Mouse (Mus musculus) midbrain, embryonic 16.5 days (tissue): ENCODE measurements around the gene Ralgapb. TPM values are rescaled to one million over a fixed set of nuclear protein-coding genes. Genes with fewer than 3 reads are reported as not detected.
"Not testable (repeated sequence)": the region's sequence is repeated elsewhere in the genome, so short reads cannot be mapped to it uniquely, and the experiment has no call there.

Source experiments
- ATAC-seq: fragments of 200-750 bp; cut with Nextera tagmentation; 2 replicates; pipeline ENCODE4 v1.8.0; 2017; ENCODE audit warnings: moderate TSS enrichment
- H3K27ac ChIP-seq: fragments of 300-500 bp; sonication (generic); 2 replicates; pipeline ENCODE4 v1.5.1; 2014; ENCODE audit warnings: mild to moderate bottlenecking, low read length, mixed read lengths
- H3K27me3 ChIP-seq: fragments of 300-500 bp; sonication (generic); 2 replicates; pipeline ENCODE4 v1.6.1; 2014; ENCODE audit warnings: low read depth, low read length, mixed read lengths; ENCODE audit not compliant: control insufficient read depth, insufficient read depth
- H3K36me3 ChIP-seq: fragments of 300-500 bp; sonication (generic); 2 replicates; pipeline ENCODE4 v1.6.1; 2014; ENCODE audit warnings: mild to moderate bottlenecking, low read length, moderate library complexity, mixed read lengths; ENCODE audit not compliant: control insufficient read depth, insufficient read depth
- H3K4me1 ChIP-seq: fragments of 300-500 bp; sonication (generic); 2 replicates; pipeline ENCODE4 v1.6.1; 2014; ENCODE audit warnings: mild to moderate bottlenecking, low read length, mixed read lengths; ENCODE audit not compliant: control insufficient read depth, insufficient read depth
- H3K4me2 ChIP-seq: fragments of 300-500 bp; sonication (generic); 2 replicates; pipeline ENCODE4 v1.6.1; 2014; ENCODE audit warnings: mild to moderate bottlenecking, low read length, mixed read lengths
- H3K4me3 ChIP-seq: fragments of 300-500 bp; sonication (generic); 2 replicates; pipeline ENCODE4 v1.5.1; 2014; ENCODE audit warnings: low read depth, mild to moderate bottlenecking, low read length, moderate library complexity, mixed read lengths
- H3K9ac ChIP-seq: fragments of 300-500 bp; sonication (generic); 2 replicates; pipeline ENCODE4 v1.6.1; 2014; ENCODE audit warnings: low read depth, low read length, mixed read lengths
- H3K9me3 ChIP-seq: fragments of 300-500 bp; sonication (generic); replicated peaks from 2 replicates; pipeline ENCODE4 v1.6.1; 2014; ENCODE audit warnings: mild to moderate bottlenecking, low read length, mixed read lengths; ENCODE audit not compliant: control insufficient read depth, poor library complexity, severe bottlenecking
- WGBS: fragments of 180-500 bp; shearing (Covaris S2); extraction: QIAGEN DNeasy Blood & Tissue Kit; methylation state at CpG from one replicate; pipeline ENCODE4 v1.1.7; 2014; 5-methylcytosine and 5-hydroxymethylcytosine counted together
- polyA plus RNA-seq: library from polyadenylated mRNA; unstranded; fragments of >200 nt; fragmentation: Nextera tagmentation; extraction: Ambion mirVana; gene quantifications from 2 replicates; pipeline ENCODE4 v1.2.1, GENCODE M21; 2015

The Ralgapb gene
- polyA plus RNA-seq, 1 experiment from 2014 or later: 19.9 TPM

DNA sequence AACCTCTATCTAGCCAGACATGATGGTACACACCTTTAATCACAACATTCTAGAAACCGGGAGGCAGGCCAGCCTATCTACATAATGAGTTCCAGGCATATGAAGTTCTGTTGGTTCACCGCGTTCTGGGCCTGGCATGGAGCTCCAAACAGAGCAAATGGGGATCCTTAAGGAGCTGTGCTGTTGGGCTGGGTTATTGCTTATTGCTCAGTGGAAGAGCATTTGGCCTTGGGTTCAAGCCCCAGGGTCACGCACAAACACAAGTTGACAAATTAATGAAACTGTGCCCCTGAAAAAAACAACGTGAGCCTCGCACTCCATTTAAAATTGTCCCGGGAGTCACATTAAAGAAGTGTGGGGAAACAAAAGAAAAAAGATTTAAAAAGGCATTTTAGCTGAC, 20.2 kb upstream of the Ralgapb start:
- Histone ChIP-seq H3K4me2 (no peak overlapping the region), H3K36me3 (peaks cover 8% of the 10 kb centered on the region), H3K9ac (no peak overlapping the region), H3K27ac (no peak overlapping the region), H3K9me3 (no peaks in the 10 kb centered on the region), H3K27me3 (no peaks in the 10 kb centered on the region), H3K4me3 (no peak overlapping the region), H3K4me1 (no peaks in the 10 kb centered on the region)
- WGBS: 93% methylated on average over 7 of the region's 7 CpGs
- ATAC-seq: no peak

DNA sequence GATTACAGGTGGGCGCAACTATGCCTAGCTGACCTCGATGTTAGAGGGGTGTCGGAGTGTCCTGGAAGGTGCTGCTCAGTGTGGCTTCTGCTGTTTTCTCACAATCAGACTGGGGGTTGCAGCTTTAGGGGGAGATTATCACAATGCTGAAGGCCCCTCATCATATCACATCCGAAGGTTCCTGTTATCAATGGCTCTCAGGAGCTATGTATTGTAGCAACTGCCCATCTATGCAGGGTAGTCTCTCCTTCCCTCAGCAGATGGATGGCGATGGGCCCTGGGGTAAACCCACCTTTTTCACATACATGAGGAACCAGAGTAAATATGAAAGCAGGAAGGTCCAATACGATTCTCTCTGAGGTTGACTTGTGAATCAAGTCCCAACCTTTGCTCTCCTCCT, 13.3 kb upstream of the Ralgapb start:
- Histone ChIP-seq H3K27me3 (no peaks in the 10 kb centered on the region), H3K9me3 (no peaks in the 10 kb centered on the region), H3K4me3 (no peak overlapping the region), H3K9ac (no peak overlapping the region), H3K4me2 (no peak overlapping the region), H3K36me3 (no peaks in the 10 kb centered on the region), H3K27ac (no peak overlapping the region), H3K4me1 (no peaks in the 10 kb centered on the region)
- no peak for ATAC-seq
- 86% methylated on average over 6 of the region's 6 CpGs for WGBS

DNA sequence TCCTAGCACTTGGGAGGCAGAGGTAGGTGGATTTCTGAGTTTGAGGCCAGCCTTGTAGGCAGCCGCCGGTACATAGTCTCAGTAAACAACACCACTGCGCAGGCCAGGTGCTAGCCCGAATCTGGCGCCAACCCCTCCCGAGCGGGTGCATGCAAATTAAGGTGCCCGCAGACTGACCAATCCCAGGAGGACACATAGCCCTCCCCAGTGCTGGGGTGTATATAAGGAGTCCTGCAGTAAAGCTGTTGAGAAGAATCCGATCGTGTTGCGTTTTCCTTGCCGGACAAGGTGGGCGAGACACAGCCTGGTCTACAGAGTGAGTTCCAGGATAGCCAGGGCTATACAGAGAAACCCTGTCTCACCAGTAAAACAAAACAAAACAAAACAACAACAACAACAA, 12.5 kb upstream of the Ralgapb start:
- not testable (repeated sequence) for H3K27ac ChIP-seq, H3K4me1 ChIP-seq, H3K36me3 ChIP-seq, H3K4me3 ChIP-seq, H3K4me2 ChIP-seq, ATAC-seq, H3K9me3 ChIP-seq, H3K9ac ChIP-seq, H3K27me3 ChIP-seq
- 78% methylated on average over 13 of the region's 13 CpGs for WGBS

DNA sequence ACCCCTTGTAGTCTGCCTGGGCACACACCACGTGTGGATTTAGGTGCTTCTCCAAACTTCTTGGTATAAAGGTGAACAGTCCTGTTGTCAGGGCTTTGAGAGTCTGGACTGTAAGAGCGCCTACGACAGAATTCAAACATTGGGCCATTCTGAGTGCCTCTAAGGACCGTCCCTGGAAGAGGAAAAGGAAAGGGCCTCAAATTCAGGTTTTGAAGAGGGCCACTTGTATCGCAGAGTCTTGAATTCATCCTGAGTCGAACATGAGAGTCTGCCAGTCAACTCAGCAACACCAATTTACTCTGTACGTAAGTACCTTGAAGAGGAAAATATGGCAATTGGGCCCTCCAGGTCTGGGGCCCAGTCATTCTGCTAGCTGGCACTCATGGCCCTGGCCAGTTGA, 6.7 kb upstream of the Ralgapb start:
- H3K9ac ChIP-seq: no peak overlapping the region
- no peak for ATAC-seq
- H3K27me3 ChIP-seq: no peaks in the 10 kb centered on the region
- 85% methylated on average over 7 of the region's 7 CpGs for WGBS
- H3K4me1 ChIP-seq: no peaks in the 10 kb centered on the region
- no peaks in the 10 kb centered on the region for H3K9me3 ChIP-seq
- no peak overlapping the region for H3K4me3 ChIP-seq
- no peak overlapping the region for H3K27ac ChIP-seq
- H3K36me3 ChIP-seq: no peaks in the 10 kb centered on the region
- H3K4me2 ChIP-seq: no peak overlapping the region

DNA sequence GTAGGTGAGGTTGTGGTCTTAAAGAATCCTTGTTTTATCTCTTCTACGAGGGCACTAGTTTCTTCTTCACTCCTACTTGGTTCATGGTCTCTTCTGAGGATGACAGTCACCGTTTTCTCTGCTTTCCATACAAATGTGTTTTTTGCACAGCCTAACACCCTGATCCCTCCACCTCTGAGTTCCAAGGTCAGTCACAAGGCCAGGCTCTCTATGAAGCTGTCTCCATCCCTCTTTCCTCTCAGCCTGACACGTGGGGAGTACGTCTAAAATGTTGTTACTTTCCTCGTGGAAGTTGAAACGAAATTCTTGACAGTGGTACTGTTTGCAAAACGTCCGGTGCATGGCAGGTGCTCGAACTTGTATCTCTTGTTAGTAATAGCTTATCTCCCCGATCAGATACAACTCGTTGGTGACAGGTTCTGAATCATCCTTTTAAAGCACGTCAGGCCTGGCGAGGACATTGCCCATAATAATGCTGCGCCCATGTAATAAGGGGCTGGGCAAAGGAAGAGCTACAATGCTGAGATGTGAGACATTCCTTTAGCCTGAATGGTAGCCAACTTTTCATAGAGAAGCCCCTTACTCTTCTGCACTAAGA, 552 bp upstream of the Ralgapb start:
- H3K27me3 ChIP-seq: no peaks in the 10 kb centered on the region
- WGBS: 18% methylated on average over 14 of the region's 14 CpGs
- peaks cover 31% of the 10 kb centered on the region for H3K4me1 ChIP-seq
- H3K4me3 ChIP-seq: peak overlapping the region; percentile 67
- peak overlapping the region; percentile 73 for H3K27ac ChIP-seq
- H3K9ac ChIP-seq: peak overlapping the region; percentile 48; the same call in 1 of the 2 replicates
- H3K9me3 ChIP-seq: no peaks in the 10 kb centered on the region
- peak overlapping the region; percentile 59 for H3K4me2 ChIP-seq
- peak; percentile 66 for ATAC-seq
- no peaks in the 10 kb centered on the region for H3K36me3 ChIP-seq

DNA sequence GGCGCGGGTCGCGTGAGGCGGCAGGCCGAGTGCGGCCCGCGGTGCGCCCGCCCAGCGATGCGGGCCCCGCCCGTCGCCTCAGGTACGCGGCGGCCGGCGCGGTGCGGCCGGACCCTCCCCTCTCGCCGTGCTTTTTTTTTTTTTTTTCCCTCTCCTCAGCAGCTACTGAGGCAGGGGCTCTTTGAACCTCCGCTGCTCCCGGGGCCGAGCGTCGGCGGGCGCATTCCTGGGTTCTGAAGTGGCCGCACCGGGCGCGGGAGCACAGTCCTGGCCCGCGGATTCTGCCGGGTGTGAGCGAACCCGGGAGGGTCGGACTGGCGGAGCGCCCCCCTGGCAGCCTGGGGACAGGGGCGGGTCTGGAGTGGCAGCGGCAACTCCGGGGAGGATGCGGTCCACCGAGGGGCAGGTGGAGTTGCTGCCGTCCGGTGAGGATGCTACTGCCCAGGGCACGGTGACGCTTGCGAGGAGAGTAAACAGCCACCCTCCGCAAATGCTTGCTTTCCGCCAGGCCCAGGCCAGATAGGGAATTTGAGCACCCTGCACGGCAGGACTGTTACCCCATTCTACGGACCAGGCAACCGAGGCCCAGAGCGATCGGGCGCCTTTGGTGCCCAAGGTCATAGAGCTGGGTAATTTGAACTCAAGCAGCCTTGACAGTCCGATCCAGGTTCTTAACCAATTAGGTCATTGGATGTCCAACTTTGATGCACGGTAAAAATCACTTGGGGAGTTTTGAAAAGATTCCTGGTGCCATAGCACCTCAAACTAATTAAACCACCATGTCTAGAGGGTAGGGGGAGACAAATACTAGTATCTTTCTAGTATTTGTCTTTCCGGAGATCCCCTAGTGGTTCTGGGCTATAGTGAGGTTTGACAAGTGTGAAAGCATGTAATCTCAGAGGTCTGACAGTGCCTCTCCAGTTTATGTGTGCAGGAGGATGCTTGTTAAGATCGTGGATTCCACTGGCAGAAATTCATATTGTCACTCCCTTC, 670 bp downstream of the Ralgapb start:
- Histone ChIP-seq H3K4me2 (peak overlapping the region; percentile 93), H3K4me3 (peak overlapping the region; percentile 67), H3K27me3 (no peaks in the 10 kb centered on the region), H3K9ac (peak overlapping the region; percentile 90), H3K4me1 (peaks cover 31% of the 10 kb centered on the region), H3K36me3 (no peaks in the 10 kb centered on the region), H3K27ac (peak overlapping the region; percentile 92), H3K9me3 (no peaks in the 10 kb centered on the region)
- WGBS: 3% methylated on average over 45 of the region's 67 CpGs
- ATAC-seq: peak; percentile 66

DNA sequence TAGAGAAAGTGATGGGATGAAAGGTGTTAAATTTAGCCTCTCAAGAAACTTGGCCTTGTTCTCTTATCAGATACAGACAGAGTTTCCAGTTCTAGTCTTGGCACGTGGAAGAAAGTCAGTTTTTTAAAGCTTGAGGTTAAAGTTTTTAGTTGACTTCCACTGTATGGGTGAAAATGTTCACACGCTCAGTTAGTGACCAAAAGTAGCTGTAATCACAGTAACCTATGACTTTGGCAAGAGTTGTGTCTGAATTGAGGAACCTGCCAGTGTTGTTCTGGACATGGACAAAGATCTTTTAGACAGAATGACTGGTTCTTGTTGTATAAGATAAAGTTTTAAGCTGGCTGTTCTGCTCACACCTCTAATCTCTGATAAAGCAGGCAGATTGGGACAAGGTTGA, 3.6 kb downstream of the Ralgapb start:
- no peak for ATAC-seq
- H3K36me3 ChIP-seq: no peaks in the 10 kb centered on the region

DNA sequence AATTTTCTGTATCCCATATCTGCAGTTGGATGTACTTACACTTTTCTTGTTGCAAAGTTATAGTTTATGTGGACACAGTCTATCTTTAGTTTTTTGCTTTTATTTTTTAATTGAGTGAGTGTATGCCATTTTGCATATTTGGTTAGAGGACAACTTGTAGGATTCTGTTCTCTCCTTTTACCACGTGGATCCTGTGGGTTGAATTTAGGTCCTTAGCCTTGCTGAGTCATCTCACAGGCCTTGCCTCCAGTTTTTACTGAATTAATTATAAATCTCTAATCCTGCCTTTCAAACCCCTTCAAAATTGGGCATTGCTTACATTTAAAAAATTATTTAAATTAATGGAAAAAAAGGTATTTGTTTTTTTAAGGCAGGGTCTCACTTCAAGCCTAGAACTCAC, 6.2 kb downstream of the Ralgapb start:
- ATAC-seq: no peak
- Histone ChIP-seq H3K9me3 (no peaks in the 10 kb centered on the region), H3K4me1 (peaks cover 22% of the 10 kb centered on the region), H3K9ac (no peak overlapping the region), H3K4me2 (no peak overlapping the region), H3K27me3 (no peaks in the 10 kb centered on the region), H3K36me3 (no peaks in the 10 kb centered on the region), H3K27ac (no peak overlapping the region), H3K4me3 (no peak overlapping the region)
- 84% methylated on average over 1 of the region's 1 CpGs for WGBS

More for the DNA sequence above, 3.6 kb downstream of the Ralgapb start:
- H3K4me1 ChIP-seq: peaks cover 31% of the 10 kb centered on the region
- H3K4me3 ChIP-seq: no peak overlapping the region
- H3K9me3 ChIP-seq: no peaks in the 10 kb centered on the region
- H3K27ac ChIP-seq: no peak overlapping the region
- H3K4me2 ChIP-seq: no peak overlapping the region
- WGBS: 89% methylated on average over 2 of the region's 2 CpGs
- H3K9ac ChIP-seq: no peak overlapping the region
- H3K27me3 ChIP-seq: no peaks in the 10 kb centered on the region

DNA sequence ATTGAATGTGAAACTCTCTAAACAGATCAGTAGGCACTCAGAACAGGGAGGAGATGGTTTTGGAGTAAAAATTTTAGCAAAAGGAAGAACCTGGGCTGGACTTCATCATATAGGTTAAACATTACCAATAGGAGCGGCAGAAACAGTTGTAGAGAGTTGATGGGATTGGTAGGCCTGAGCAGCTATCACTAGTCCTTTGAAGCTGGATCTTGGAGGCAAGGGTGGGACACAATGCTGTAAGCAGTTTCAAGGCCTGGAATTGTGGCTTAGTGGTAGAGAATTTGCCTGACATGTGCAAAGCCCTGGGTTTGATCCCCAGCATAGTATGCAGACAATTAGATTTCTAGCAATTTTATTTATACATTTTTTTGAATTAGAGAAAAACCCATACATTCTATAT, 9.0 kb downstream of the Ralgapb start:
- H3K4me1 ChIP-seq: no peaks in the 10 kb centered on the region; the same call in 1 of the 2 replicates
- no peaks in the 10 kb centered on the region for H3K36me3 ChIP-seq
- H3K4me2 ChIP-seq: no peak overlapping the region
- no peaks in the 10 kb centered on the region for H3K9me3 ChIP-seq
- 94% methylated on average over 1 of the region's 1 CpGs for WGBS
- H3K9ac ChIP-seq: no peak overlapping the region
- no peaks in the 10 kb centered on the region for H3K27me3 ChIP-seq
- no peak for ATAC-seq
- H3K4me3 ChIP-seq: no peak overlapping the region
- no peak overlapping the region for H3K27ac ChIP-seq
